Mouse (Mus musculus): Measurements from ENCODE around the gene Kit. TPM values are rescaled to one million over a fixed set of nuclear protein-coding genes. Genes with fewer than 3 reads are reported as not detected.

The Kit gene
- polyA plus RNA-seq, 1 experiment: 1.5 TPM

- Histone ChIP-seq H3K9me3 (0 out of 2 replicates have a peak, but pooled peaks cover 12% of the 10 kb centered on the region), H3K4me1 (peaks cover 34% of the 10 kb centered on the region), H3K27me3 (replicated peaks) (no peaks in the 10 kb centered on the region), H3K4me3 (replicated peaks) (no peak overlapping the region), H3K36me3 (replicated peaks; ENCODE audit: low read length) (no peaks in the 10 kb centered on the region)
- TF ChIP-seq FLI1 (IDR thresholded peaks at IDR 0.05; ENCODE audit: low read length) (no peak), GATA1 (IDR thresholded peaks at IDR 0.05; ENCODE audit: borderline replicate concordance, low read length) (no peak)
Observed at GRCm38 (mm10) chr5:75698556-75698955, 123.8 kb downstream of the Kit start.

GRCm38 (mm10) chr5:75699081-75699480 is 124.4 kb downstream of the Kit start:
- Histone ChIP-seq H3K4me1 (peaks cover 29% of the 10 kb centered on the region), H3K27me3 (replicated peaks) (no peaks in the 10 kb centered on the region), H3K9me3 (peaks cover 16% of the 10 kb centered on the region; the same call in 1 of the 2 replicates), H3K4me3 (replicated peaks) (no peak overlapping the region), H3K36me3 (replicated peaks; ENCODE audit: low read length) (no peaks in the 10 kb centered on the region)
- TF ChIP-seq GATA1 (IDR thresholded peaks at IDR 0.05; ENCODE audit: borderline replicate concordance, low read length) (no peak), FLI1 (IDR thresholded peaks at IDR 0.05; ENCODE audit: low read length) (no peak)

- peaks cover 29% of the 10 kb centered on the region for H3K4me1 ChIP-seq
- TF ChIP-seq GATA1 (IDR thresholded peaks at IDR 0.05; ENCODE audit: borderline replicate concordance, low read length) (no peak), FLI1 (IDR thresholded peaks at IDR 0.05; ENCODE audit: low read length) (no peak)
- H3K4me3 ChIP-seq (replicated peaks): no peak overlapping the region
- H3K36me3 ChIP-seq (replicated peaks; ENCODE audit: low read length): no peaks in the 10 kb centered on the region
- no peaks in the 10 kb centered on the region for H3K27me3 ChIP-seq (replicated peaks)
- peaks cover 16% of the 10 kb centered on the region; the same call in 1 of the 2 replicates for H3K9me3 ChIP-seq
Observed at GRCm38 (mm10) chr5:75699516-75699915, 124.8 kb downstream of the Kit start.

GRCm38 (mm10) chr5:75701662-75702061 is 126.9 kb downstream of the Kit start:
- H3K4me3 ChIP-seq (replicated peaks): no peak overlapping the region
- peaks cover 16% of the 10 kb centered on the region; the same call in 1 of the 2 replicates for H3K9me3 ChIP-seq
- peaks cover 17% of the 10 kb centered on the region for H3K4me1 ChIP-seq
- no peaks in the 10 kb centered on the region for H3K27me3 ChIP-seq (replicated peaks)
- no peak for TF ChIP-seq FLI1 (IDR thresholded peaks at IDR 0.05; ENCODE audit: low read length)
- no peak for TF ChIP-seq GATA1 (IDR thresholded peaks at IDR 0.05; ENCODE audit: borderline replicate concordance, low read length)
- no peaks in the 10 kb centered on the region for H3K36me3 ChIP-seq (replicated peaks; ENCODE audit: low read length)

GRCm38 (mm10) chr5:75702080-75702479 is 127.4 kb downstream of the Kit start:
- no peak for TF ChIP-seq FLI1 (IDR thresholded peaks at IDR 0.05; ENCODE audit: low read length)
- TF ChIP-seq GATA1 (IDR thresholded peaks at IDR 0.05; ENCODE audit: borderline replicate concordance, low read length): no peak
- H3K4me1 ChIP-seq: peaks cover 18% of the 10 kb centered on the region
- no peaks in the 10 kb centered on the region for H3K27me3 ChIP-seq (replicated peaks)
- H3K9me3 ChIP-seq: peaks cover 16% of the 10 kb centered on the region; the same call in 1 of the 2 replicates
- H3K36me3 ChIP-seq (replicated peaks; ENCODE audit: low read length): no peaks in the 10 kb centered on the region
- no peak overlapping the region for H3K4me3 ChIP-seq (replicated peaks)

GRCm38 (mm10) chr5:75704584-75705175 is 130.0 kb downstream of the Kit start:
- no peak overlapping the region for H3K4me3 ChIP-seq (replicated peaks)
- no peak for TF ChIP-seq GATA1 (IDR thresholded peaks at IDR 0.05; ENCODE audit: borderline replicate concordance, low read length)
- H3K9me3 ChIP-seq: peaks cover 16% of the 10 kb centered on the region; the same call in 1 of the 2 replicates
- H3K4me1 ChIP-seq: peaks cover 14% of the 10 kb centered on the region
- H3K27me3 ChIP-seq (replicated peaks): peaks cover under 1% of the 10 kb centered on the region
- no peaks in the 10 kb centered on the region for H3K36me3 ChIP-seq (replicated peaks; ENCODE audit: low read length)

GRCm38 (mm10) chr5:75705421-75705820 is 130.7 kb downstream of the Kit start:
- H3K9me3 ChIP-seq: peaks cover 16% of the 10 kb centered on the region; the same call in 1 of the 2 replicates
- H3K27me3 ChIP-seq (replicated peaks): peaks cover 2% of the 10 kb centered on the region
- H3K4me3 ChIP-seq (replicated peaks): no peak overlapping the region
- peaks cover 14% of the 10 kb centered on the region for H3K4me1 ChIP-seq
- H3K36me3 ChIP-seq (replicated peaks; ENCODE audit: low read length): no peaks in the 10 kb centered on the region
- TF ChIP-seq FLI1 (IDR thresholded peaks at IDR 0.05; ENCODE audit: low read length) (no peak), GATA1 (IDR thresholded peaks at IDR 0.05; ENCODE audit: borderline replicate concordance, low read length) (no peak)

All from megakaryocyte, embryonic 14.5 days (primary cell).